Mouse (Mus musculus): Measurements from ENCODE around the gene Rhox7b.

- TF ChIP-seq GATA1 (IDR thresholded peaks at IDR 0.05; ENCODE audit: borderline replicate concordance, low read length) (no peak), TAL1 (conservative IDR thresholded peaks at IDR 0.05; ENCODE audit: low read depth, low read length) (no peak), CTCF (IDR thresholded peaks at IDR 0.05; ENCODE audit: low read depth, low read length) (no peak), POLR2AphosphoS5 (IDR thresholded peaks at IDR 0.05; ENCODE audit: insufficient replicate concordance, low read depth, low read length) (no peak)
These were observed 11.5 kb upstream of the Rhox7b start for GRCm38 (mm10) chrX:37908581-37908980.

All from G1E (cell line).